Mouse (Mus musculus): ENCODE measurements around the gene Cmbl.
"Not testable (repeated sequence)": the region's sequence is repeated elsewhere in the genome, so short reads cannot be mapped to it uniquely, and the experiment has no call there.

Gene Cmbl

DNA sequence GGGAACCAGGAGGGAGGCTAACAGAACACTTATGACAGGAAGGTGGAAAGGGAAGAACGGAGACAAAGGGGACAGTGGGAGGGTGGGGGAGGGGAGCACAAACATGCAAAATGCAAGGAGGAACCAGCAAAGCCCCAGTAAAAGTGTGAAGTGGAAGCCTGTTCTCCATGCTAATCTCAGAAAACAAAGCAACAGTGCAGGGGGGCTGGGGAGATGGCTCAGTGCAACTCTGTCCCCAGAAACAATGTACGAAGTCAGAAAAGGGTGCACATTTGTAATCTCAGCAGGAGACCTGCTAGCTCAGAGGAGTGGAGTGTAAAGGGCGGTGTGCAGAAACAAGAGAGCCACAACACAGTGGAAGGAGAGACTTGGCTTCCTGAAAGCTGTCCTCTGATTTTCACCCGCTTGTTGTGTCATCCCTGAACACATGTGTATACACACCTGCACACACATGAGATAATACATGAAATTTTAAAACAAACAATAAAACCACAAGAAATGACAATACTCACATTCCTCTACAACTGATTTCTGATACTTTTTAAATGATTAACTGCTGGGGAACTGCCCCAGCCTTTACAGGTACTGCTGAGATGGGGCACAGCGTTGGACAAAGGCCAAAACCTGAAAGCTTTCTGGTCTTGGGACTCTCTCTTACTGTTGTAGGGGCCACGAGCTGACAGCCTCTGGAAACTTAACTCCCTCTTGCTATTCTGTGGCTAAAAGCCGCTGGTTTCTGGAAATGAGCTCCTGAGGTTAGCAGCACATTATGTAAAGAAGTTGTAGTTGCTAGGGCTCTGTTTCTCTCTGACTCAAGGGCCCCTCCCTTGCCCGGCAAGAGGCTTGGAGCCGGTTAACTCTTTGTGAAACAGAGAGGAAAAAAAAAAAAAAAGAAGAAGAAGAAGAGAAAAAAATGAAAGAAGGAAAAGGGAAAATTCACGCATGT lies 22.9 kb upstream of the Cmbl start:
- no peak for DNase-seq (ENCODE audit: low read depth, low spot score)

DNA sequence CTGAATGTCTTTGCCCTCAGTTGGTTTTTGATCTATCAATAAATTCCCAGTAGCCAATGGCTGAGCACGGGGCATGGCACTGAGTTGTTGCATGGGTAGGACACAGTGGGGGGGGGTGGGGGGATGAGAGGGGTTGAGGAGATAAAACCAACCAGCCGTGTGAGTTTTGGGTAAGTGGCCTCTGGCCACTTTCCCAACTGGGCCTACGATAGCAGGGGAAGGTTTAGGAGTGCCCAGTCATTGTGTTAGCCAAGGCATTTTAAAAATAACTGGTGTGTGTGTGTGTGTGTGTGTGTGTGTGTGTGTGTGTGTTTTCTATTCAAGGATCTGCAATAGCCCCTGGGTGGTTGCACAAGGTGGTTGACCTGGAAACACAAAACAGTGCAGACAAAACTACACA lies 21.9 kb upstream of the Cmbl start:
- no peak for DNase-seq (ENCODE audit: low read depth, low spot score)

GRCm38 (mm10) chr15:31545058-31545457 lies 20.1 kb upstream of the Cmbl start:
- DNase-seq (ENCODE audit: low read depth, low spot score), result no peak

DNA sequence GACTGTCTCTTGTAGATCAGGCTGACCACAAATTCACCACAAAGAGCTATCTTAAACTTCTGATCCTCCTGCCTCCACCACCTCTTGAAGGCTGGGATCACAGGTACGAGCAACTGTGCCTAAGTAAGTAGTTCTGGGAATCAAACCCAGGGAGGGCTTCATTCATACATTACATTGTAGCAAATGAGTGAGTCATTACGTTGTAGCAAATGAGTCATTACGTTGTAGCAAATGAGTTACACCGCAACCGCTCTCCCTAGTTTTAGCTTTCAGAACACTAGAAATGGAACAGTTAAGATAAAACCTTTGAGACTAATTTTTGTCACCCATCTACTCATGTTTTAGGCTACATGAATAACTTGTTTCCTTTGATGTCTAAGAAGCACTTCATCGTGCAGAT lies 18.9 kb upstream of the Cmbl start:
- DNase-seq (ENCODE audit: low read depth, low spot score), result no peak

GRCm38 (mm10) chr15:31547421-31547820 lies 17.8 kb upstream of the Cmbl start:
- DNase-seq (ENCODE audit: low read depth, low spot score), result no peak

DNA sequence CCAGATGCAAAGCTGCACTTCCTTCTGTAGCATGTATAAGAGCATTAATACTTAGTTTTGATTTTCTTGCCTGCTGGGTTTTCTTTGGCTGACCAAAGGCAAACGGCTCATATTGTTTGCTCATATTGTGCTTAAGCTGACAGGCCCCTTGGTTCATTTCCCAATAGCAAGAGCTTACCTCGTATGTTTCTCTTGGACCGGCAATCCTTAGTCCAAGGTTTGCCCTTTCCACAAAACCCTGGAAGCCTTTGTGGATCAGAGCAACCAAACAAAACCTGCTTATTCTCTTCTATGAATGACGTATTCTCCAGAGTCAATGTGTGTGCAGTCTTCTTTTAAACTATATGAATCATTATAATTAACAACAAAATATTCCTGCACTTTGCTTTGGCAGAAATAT lies 14.8 kb upstream of the Cmbl start:
- no peak for DNase-seq (ENCODE audit: low read depth, low spot score)

GRCm38 (mm10) chr15:31554855-31555254 lies 10.3 kb upstream of the Cmbl start:
- no peak for DNase-seq (ENCODE audit: low read depth, low spot score)

DNA sequence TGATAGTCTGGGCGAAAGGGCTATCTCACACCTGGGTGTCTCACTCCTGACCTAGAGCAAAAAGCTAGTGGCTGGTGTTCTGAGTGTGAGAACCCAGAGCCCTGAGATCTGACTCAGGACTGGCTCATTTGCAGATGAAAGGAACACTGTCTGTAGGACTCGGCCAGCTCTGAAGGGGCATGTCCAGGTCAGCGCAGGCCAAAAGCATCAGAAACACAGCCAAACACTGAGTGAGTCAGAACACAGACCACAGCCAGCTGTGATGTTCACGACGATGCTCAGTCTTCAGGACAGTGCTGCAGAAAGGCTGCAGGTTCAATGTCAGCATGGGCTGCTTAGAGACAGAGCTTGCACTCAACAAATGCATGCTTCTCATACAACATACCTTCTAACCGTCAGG lies 3.8 kb upstream of the Cmbl start:
- no peak for DNase-seq (ENCODE audit: low read depth, low spot score)

DNA sequence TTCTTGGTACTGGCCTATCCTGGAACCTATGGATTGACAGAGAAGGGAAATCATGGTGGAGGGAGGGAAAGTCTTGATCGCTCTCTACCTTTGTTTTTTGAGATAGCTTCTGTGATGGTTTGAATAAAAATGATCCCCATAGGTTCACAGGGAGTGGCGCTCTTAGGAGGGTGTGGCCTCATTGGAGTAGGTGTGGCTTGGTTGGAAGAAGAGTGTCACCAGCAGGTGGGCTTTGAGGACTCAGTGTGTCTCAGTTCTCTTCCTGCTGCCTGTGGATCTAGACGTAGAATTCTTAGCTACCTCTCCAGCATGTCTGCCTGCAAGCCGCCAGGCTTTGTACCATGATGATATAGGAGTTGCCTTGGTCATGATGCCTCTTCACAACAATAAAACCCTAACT lies 3.2 kb upstream of the Cmbl start:
- no peak for DNase-seq (ENCODE audit: low read depth, low spot score)

GRCm38 (mm10) chr15:31562847-31563246 lies 2.3 kb upstream of the Cmbl start:
- DNase-seq (ENCODE audit: low read depth, low spot score), result no peak

GRCm38 (mm10) chr15:31563577-31564546 lies 1.3 kb upstream of the Cmbl start:
- DNase-seq (ENCODE audit: low read depth, low spot score), result no peak

GRCm38 (mm10) chr15:31565786-31566185 lies 597 bp downstream of the Cmbl start:
- no peak for DNase-seq (ENCODE audit: low read depth, low spot score)

- no peak for DNase-seq (ENCODE audit: low read depth, low spot score)
Observed at GRCm38 (mm10) chr15:31567431-31567830, 2.2 kb downstream of the Cmbl start.

DNA sequence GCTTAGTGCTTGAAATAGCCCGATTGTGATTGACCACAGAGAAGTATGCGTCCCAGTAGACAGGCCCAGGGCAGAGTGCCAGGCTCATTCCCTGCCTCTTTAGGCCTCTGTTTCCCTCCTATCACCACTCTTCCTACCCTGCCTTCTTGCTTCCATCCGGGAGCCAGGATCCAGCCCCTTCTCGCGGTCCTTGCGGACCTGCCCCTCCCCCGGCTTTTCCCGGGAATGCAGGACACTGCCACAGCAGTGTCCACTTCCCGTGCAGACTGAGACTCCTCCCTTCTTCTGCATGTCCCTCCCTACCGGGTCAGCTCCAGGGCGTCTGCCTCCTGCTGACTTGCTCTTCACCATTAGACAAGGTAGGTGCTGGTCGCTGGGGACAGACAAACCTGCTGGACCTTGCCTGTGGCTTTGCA lies 3.4 kb downstream of the Cmbl start:
- no peak for DNase-seq (ENCODE audit: low read depth, low spot score)

DNA sequence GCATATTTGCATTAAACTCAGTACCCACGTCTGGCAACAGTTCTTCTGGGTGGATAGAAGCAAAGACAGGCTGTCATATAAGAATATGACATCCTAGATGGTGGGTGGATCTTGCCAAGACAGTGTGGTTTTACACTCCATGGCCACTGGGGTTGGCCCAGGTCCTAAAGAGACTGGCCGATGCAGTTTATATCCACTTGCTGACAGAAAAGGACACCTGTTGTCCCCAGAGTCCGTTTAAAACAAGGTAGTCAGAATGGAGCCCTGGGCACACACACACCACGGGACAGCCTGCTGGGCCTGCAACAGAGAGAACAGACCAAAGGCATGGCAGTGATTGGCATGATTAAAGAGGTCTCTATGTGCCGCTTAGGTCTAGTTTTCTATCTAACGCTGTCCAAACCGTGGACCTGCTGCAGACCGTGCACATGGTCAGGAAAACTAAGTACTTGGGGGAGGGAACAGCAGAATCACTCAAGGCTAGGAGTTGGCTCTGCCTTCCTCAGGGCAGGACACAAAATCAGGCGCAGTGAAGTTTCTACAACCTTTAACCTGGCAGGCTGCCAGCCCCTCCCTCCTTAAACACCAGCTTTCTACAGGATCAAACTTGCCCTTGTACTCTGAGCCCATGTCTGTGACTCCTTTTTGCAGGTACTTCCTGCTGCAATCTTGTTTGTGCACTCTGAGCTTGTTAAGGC lies 4.3 kb downstream of the Cmbl start:
- no peak for DNase-seq (ENCODE audit: low read depth, low spot score)

GRCm38 (mm10) chr15:31570959-31571358 lies 5.8 kb downstream of the Cmbl start:
- no peak for DNase-seq (ENCODE audit: low read depth, low spot score)

DNA sequence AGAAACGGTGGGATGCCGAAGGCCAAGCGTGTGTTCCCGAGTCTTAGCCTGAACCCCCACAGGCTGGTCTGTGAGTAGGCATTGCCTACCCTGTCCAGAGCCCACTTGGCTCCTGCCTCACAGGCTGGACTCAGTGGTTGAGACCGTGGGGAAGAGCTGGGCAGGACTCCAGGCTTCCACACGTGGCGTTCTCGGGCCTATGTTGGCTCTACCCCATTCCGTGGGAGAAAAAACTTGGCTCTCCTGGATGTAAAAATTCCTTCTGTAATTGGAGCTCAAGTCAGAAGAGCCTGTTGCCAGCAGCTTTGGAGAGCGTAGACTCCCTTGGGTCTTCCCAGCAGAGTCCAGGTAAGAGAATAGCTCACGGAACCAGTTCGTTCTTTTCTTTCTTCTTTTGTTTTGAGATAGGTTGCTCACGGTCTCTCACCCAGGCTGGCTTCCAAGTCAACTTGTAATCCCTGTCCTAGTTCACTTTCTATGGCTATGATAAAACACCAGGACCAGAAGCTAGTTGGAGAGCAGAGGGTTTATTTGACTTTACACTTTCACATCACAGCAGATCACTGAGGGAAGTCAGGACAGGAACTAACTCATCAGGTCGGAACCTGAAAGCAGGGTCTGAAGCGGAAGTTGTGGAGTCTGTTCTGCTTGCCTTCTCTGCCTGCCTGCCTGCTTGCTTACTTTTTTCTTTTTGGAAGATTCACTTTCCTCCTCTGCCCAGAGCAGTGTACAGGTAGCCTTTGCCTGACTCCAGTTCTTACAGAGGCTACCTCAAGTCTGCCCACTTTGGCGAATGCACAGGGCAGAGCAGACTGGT lies 6.9 kb downstream of the Cmbl start:
- DNase-seq (ENCODE audit: low read depth, low spot score), result no peak

DNA sequence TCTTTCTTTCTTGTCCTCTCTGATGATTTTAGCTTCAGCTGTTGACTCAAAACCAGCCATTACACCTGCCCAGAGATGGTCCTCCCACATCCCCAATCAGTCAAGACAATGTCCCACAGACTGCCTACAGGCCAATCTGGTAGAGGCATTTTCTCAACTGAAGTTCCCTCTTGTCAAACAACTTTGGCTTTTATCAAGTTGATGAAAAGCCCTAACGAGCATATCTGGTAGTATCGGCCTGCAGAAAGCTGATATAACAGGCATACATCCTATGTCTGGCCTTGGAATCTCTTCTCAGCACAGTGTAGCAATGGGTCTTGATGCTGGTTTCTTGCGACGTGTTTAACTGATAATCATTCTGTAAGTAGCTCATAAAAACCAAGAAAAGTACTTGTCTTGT lies 8.1 kb downstream of the Cmbl start:
- DNase-seq (ENCODE audit: low read depth, low spot score), result no peak

- DNase-seq (ENCODE audit: low read depth, low spot score), result no peak
Observed at GRCm38 (mm10) chr15:31573692-31574091, 8.5 kb downstream of the Cmbl start.

DNA sequence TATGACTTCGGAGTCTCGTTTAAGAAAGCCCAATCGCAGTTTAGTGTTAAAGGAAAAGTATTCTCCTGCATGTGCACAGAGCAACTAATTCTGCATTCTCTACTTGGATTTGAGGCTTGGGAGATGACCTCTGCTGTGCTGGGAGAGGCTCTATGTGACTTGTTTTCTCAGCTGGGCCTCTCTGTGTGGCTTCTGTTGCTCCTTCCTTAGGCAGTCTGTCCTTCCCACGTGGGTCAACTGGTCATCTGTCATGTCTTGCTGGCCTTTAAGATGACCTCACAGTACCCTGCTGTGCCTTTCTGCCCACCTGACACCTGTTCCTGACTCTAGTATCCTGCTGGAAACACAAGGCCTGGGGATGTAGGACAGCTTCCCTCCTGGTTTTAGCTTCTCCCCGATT lies 10.9 kb downstream of the Cmbl start:
- DNase-seq (ENCODE audit: low read depth, low spot score), result no peak

- not testable (repeated sequence) for DNase-seq (ENCODE audit: low read depth, low spot score)
Observed at GRCm38 (mm10) chr15:31581086-31581485, 15.9 kb downstream of the Cmbl start.

Measured in c-Kit-negative CD71-positive TER-119-positive erythroid progenitor cells, embryonic 14.5 days (primary cell).